Mouse (Mus musculus) forebrain, embryonic 16.5 days (tissue): ENCODE measurements around the gene Moxd2. TPM values are rescaled to one million over a fixed set of nuclear protein-coding genes. Genes with fewer than 3 reads are reported as not detected.

Source experiments
- polyA plus RNA-seq: library from polyadenylated mRNA; unstranded; fragments of >200 nt; fragmentation: Nextera tagmentation; extraction: Ambion mirVana; gene quantifications from 2 replicates; pipeline ENCODE4 v1.2.1, GENCODE M21; 2015

The Moxd2 gene
- polyA plus RNA-seq, 1 experiment from 2014 or later, result not detected

Other genes with a start within 250 kb of the Moxd2 start
- not detected in 2 replicates for gene Prss58, start 12.9 kb upstream of the Moxd2 start, polyA plus RNA-seq
- gene 1700074P13Rik, start 53.1 kb upstream of the Moxd2 start, polyA plus RNA-seq, result not detected in 2 replicates
- not detected in 2 replicates for gene Gm4744, start 64.4 kb upstream of the Moxd2 start, polyA plus RNA-seq
- not detected in 2 replicates for gene 1810009J06Rik, start 77.3 kb upstream of the Moxd2 start, polyA plus RNA-seq
- not detected in 2 replicates for gene Gm2663, start 112.0 kb upstream of the Moxd2 start, polyA plus RNA-seq
- gene 2210010C04Rik, start 148.0 kb upstream of the Moxd2 start, polyA plus RNA-seq, result not detected in 2 replicates